Mouse (Mus musculus) testis, adult 2 months (tissue): ENCODE results near the gene Tcf7. TPM values are rescaled to one million over a fixed set of nuclear protein-coding genes. Genes with fewer than 3 reads are reported as not detected.

Experiments
- H3K27ac ChIP-seq: fragments of 200-500 bp; 2 replicates; pipeline ENCODE4 v1.5.1; 2012; ENCODE audit warnings: low read depth, low read length; ENCODE audit not compliant: control insufficient read depth, insufficient read depth
- H3K27me3 ChIP-seq: fragments of 200-500 bp; 2 replicates; pipeline ENCODE4 v1.6.1; 2012; ENCODE audit warnings: mild to moderate bottlenecking, low read length, moderate library complexity; ENCODE audit not compliant: control insufficient read depth, insufficient read depth
- H3K36me3 ChIP-seq: fragments of 200-500 bp; 2 replicates; pipeline ENCODE4 v1.6.1; 2012; ENCODE audit warnings: mild to moderate bottlenecking, low read length; ENCODE audit not compliant: control insufficient read depth, insufficient read depth
- H3K4me1 ChIP-seq: fragments of 200-500 bp; 2 replicates; pipeline ENCODE4 v1.6.1; 2012; ENCODE audit warnings: low read length; ENCODE audit not compliant: control insufficient read depth, insufficient read depth
- H3K4me3 ChIP-seq: fragments of 200-500 bp; 2 replicates; pipeline ENCODE4 v1.5.1; 2012; ENCODE audit warnings: low read depth, mild to moderate bottlenecking, low read length, moderate library complexity, mixed read lengths; ENCODE audit not compliant: control insufficient read depth
- CTCF ChIP-seq: fragments of 200-500 bp; IDR thresholded peaks from 2 replicates; pipeline ENCODE4 v1.5.1; 2012; ENCODE audit warnings: low read depth, mild to moderate bottlenecking, inconsistent platforms, low read length, moderate library complexity; ENCODE audit not compliant: control insufficient read depth, insufficient read depth, insufficient replicate concordance
- POLR2A ChIP-seq: fragments of 200-500 bp; IDR thresholded peaks from 2 replicates; pipeline ENCODE4 v1.6.1; 2012; ENCODE audit warnings: low read depth, mild to moderate bottlenecking, inconsistent platforms, low read length, moderate library complexity; ENCODE audit not compliant: control insufficient read depth
- polyA plus RNA-seq: library from polyadenylated mRNA; depleted of rRNA; stranded (reverse); fragments of >200 nt; gene quantifications from 2 replicates; pipeline ENCODE4 v1.2.3, GENCODE M21; 2012

Gene Tcf7
- polyA plus RNA-seq, 1 experiment = 8.3 TPM

DNA sequence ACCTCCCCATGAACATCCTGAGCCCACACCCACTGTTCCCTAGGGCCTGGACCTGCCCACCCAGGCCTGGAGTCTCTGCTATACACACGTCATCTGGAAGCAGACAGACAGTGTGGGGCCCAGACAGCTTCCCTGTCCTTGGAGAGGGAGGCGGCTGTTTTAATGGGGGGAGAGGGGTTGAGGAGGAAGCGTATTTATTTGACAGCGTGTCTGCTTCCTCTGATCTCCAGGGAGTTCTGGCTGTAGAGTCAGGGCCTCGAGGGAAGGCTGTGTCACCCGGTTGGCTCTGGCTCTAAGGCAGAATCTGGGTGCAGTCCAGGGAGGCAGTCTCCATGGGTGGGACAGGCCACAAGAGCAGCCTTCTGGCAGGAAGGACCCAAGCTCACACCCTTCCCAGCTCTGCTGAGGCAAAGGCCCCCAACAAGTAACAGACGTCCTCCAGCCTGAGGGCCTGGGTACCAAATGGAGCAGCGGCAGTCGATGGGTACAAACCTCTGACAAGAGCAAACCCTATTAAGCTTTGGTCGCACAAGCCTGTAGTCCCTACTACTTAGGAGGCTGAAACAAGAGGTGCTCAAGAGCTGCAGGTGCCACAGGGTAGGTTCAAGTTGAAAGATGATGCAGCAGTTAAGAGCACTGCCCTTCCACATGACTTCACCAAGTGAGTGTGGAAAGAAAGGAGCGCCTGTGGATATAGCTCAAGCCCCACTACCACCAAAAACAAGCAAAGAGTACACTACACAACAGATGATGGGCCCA, 9.5 kb downstream of the Tcf7 start:
- no peak overlapping the region for H3K27ac ChIP-seq
- TF ChIP-seq CTCF (no peak), POLR2A (no peak)
- no peaks in the 10 kb centered on the region for H3K27me3 ChIP-seq
- peaks cover 15% of the 10 kb centered on the region for H3K4me1 ChIP-seq
- H3K36me3 ChIP-seq = no peaks in the 10 kb centered on the region; the same call in 1 of the 2 replicates
- H3K4me3 ChIP-seq = no peak overlapping the region

DNA sequence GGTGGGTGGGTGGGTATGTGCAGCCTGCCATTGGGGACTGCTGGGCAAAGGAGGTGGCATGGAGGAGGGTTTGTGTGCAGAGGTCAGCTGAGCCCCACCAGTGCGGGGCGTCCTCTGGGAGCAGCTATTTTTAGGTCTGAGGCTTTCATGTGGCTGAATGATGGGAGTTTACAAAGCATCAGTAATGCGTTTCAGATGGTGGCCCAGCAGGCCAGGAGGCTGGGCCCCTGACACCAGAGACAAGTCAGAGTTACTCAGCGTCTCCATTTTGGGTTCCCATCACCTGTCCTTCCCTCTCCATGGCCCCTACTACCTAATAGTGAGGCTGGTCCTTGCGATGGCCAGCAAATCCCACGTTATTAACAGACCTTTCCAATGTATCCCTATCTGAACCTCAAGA, 10.2 kb downstream of the Tcf7 start:
- no peaks in the 10 kb centered on the region for H3K27me3 ChIP-seq
- H3K4me3 ChIP-seq = no peak overlapping the region
- TF ChIP-seq CTCF (no peak), POLR2A (no peak)
- no peak overlapping the region for H3K27ac ChIP-seq
- no peaks in the 10 kb centered on the region for H3K36me3 ChIP-seq
- peaks cover 16% of the 10 kb centered on the region for H3K4me1 ChIP-seq

DNA sequence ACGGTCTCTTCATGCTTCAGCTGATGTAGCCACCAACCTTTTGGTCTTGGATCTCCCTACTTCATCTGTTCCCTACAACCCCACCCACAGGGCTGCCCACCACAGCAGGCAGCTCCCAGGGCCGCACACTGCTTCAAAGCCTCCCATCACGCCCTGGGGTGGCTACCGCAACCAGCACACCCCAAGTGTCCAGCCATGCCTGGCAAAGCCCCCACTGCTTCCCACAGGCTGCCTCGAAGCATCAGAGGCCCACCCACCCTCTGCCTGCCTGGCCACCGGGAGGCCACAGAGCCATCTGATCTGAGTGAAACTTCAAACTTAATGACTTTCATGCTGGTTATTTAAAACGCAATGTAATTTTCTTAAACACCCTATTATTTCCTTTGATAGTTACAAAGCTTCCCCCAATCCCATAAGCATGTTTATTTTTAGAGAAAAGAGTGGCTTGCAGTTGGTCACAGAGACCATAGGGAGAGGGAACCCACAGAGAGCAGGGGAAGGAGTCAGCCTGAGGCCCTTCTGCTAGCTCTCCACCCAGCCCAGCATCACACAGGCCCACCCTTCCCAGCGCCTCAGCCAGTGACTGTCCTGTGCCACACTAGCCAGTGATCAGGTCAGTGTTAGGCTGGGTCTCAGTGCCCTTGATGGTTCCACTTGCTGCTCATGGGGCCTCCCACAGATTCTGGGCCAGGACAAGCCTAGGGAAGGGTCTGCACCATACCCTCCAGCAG, 10.9 kb downstream of the Tcf7 start:
- TF ChIP-seq CTCF (no peak), POLR2A (no peak)
- Histone ChIP-seq H3K4me1 (peaks cover 16% of the 10 kb centered on the region), H3K27ac (no peak overlapping the region), H3K27me3 (no peaks in the 10 kb centered on the region), H3K36me3 (no peaks in the 10 kb centered on the region), H3K4me3 (no peak overlapping the region)

DNA sequence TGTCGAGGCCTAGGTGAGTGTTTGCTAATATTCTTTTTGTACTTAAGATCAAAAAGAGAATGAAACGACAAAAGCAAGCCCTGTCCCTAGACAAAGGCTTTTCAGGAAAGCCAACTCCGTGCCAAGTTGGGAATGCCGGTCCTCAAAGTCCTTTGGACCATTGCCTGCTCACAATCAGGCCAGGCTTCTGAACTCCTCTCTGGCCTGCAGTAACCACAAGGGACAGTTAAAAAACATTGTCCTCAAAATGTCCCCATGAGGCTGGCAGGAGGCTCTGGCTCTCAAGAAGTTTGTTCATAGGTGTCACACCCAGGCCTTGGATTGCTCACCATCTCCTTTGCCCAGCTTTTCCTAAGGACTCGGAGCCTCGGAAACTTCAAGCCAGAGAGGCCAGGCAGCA, 13.0 kb downstream of the Tcf7 start:
- Histone ChIP-seq H3K36me3 (no peaks in the 10 kb centered on the region), H3K27me3 (no peaks in the 10 kb centered on the region), H3K4me1 (peaks cover 6% of the 10 kb centered on the region), H3K27ac (no peak overlapping the region), H3K4me3 (no peak overlapping the region)
- TF ChIP-seq CTCF (no peak), POLR2A (no peak)

DNA sequence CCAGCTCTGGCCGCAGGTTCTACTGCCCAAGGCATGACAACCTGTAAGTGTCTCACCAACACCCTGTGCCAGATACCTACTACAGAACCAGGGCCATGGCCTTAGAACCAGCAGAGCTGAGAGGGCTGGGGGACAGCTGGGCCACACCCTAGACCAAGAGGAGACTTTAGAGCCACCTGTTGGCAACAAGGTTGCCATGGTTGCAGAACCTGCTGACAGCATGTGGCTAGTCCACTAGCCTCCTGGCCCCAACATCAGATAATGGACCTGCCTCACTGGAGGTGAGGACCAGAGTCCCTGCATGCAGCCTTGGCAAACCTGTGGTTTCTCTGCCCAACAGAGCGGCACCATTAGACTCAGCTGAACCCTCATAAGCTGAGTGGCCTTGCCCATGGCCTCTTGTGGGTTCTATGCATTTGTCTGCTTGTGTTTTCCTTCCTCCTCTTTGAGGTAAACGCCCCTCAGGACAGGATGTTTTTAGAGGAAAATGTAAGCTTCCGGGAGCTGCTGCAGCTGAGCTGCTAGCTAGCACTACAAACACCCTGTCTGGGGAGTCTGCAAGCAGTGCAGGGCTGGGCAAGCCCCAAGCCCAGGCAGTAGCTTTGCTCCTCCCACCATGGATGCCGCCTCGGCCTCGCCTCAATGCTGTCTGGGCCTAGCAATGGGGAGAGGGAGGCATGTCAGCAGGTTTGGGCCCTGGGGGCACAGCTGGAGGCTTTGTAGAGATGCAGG, 14.5 kb downstream of the Tcf7 start:
- H3K4me1 ChIP-seq = peaks cover 6% of the 10 kb centered on the region
- H3K36me3 ChIP-seq = no peaks in the 10 kb centered on the region
- H3K27ac ChIP-seq = no peak overlapping the region
- no peak for TF ChIP-seq CTCF
- no peak for TF ChIP-seq POLR2A
- H3K27me3 ChIP-seq = no peaks in the 10 kb centered on the region
- no peak overlapping the region for H3K4me3 ChIP-seq

DNA sequence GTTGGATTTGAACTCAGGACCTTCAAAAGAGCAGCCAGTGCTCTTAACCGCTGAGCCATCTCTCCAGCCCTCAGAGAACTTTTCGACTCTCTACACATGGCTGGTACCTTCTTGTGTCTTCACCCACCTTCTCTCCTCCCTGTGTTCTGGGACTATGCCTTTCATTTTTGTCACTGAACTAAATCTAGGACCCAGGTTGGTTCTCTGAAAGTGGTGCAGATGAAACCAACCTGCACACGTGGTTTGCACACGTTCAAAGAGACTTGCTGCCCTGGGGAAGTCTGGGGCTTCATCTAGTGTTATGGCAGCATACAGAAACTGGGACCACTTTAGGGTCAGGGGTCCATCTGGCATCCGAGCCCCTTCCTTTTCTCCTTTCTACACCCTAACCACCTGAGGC, 15.5 kb downstream of the Tcf7 start:
- H3K27ac ChIP-seq = no peak overlapping the region
- H3K4me3 ChIP-seq = no peak overlapping the region
- no peaks in the 10 kb centered on the region for H3K27me3 ChIP-seq
- peaks cover 6% of the 10 kb centered on the region for H3K4me1 ChIP-seq
- no peaks in the 10 kb centered on the region for H3K36me3 ChIP-seq
- no peak for TF ChIP-seq POLR2A

DNA sequence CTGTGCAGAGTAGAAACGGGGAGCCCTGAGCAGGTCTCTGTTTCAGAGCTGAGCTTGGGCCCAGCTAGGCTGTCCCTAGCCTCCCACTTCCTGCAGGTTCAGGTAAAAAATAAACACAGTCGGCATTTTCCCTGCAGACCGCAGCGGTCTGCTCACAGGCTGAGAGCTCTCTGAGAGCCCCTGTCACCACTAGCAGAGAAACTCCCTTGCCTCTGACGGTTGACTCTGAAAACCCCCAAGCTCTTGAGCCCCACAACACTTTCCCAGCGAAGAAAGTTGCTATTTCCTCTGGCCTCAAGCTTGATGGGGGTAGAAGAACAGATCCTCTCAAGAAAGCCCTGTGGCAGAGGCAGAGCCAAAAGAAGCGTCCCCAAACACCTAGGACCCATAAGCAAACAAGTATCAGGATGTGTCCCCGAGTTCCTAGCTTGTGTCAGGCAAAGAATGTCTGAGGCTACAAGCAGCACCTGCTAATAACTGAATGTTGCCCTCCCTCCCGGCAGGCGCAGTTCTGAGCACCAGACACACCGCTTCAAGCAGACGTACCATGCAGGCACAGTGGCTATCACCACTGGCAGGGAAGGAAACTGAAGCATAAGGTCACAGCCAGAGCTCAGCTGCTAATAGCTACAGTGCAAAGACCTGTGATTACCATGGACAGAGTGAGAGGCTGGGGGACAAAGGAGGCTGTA, 17.1 kb downstream of the Tcf7 start:
- Histone ChIP-seq H3K36me3 (no peaks in the 10 kb centered on the region), H3K4me1 (peaks cover 6% of the 10 kb centered on the region), H3K4me3 (no peak overlapping the region), H3K27me3 (no peaks in the 10 kb centered on the region), H3K27ac (no peak overlapping the region)
- TF ChIP-seq POLR2A = no peak
- no peak for TF ChIP-seq CTCF
